ENCODE assay signal across 27 mouse cellular contexts in the genomic region with DNA sequence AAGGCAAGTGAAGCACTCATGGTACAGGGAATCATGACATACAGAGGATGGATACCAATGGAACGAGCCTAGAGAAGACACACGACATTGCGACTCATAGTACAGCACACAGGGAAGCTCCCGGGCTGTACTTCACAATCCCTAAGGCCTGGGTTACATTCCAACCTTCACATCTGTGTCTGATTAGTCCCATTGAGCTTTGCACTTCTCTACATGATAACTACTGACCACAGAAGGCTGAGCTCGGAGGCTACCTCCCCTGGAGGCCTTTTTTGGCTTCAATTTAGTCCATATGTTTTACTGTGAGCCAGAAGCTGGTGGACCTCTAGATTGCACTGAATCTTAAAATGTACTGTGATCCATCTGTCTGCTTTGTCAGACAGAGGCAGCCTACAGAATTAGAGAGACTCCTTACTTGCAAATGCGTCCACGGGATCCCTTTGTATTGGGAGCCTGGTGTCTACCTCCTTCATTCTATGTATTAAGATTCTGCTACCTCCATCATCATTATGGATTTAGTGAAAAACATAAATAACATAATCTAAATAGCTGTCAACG. TPM values are rescaled to one million over a fixed set of nuclear protein-coding genes. Genes with fewer than 3 reads are reported as not detected.
A peak's percentile ranks its signal among the peaks of the same experiment; 100 is the strongest.
DNase-seq lines count a peak whose midpoint lies in the region; ATAC-seq and TF ChIP-seq lines count a peak whose summit lies in the region.
"Had no signal": no experiment of that assay in that cellular context is flagged by ENCODE, and none has a peak within 500 bp of the region (broad histone marks: within the 10 kb centered on the region; RNA-seq: fewer than 3 reads in every experiment).

No protein-coding gene starts in this region.

- no peak overlapping the region for H3K9ac ChIP-seq in embryonic facial prominence, embryonic 14.5 days (ENCODE audit: low read depth, low read length)
- H3K9ac ChIP-seq in hindbrain, embryonic 16.5 days (ENCODE audit: low read depth, low read length): no peak overlapping the region
- H3K9ac ChIP-seq: forebrain, embryonic 15.5 days; heart, embryonic 13.5 days; hindbrain, embryonic 14.5 days; liver, embryonic 14.5 days; lung, embryonic 14.5 days had no signal

- H3K4me1 ChIP-seq in cortical plate, adult 2 months (ENCODE audit: control insufficient read depth, insufficient read depth, low read length): no peaks in the 10 kb centered on the region
- H3K4me1 ChIP-seq in embryonic facial prominence, embryonic 14.5 days (ENCODE audit: control insufficient read depth, insufficient read depth, low read length): no peaks in the 10 kb centered on the region
- H3K4me1 ChIP-seq in hindbrain, embryonic 16.5 days (ENCODE audit: control insufficient read depth, insufficient read depth, low read depth, low read length): no peaks in the 10 kb centered on the region
- H3K4me1 ChIP-seq: forebrain, embryonic 15.5 days; heart, embryonic 13.5 days had no signal

- H3K4me2 ChIP-seq in embryonic facial prominence, embryonic 14.5 days (ENCODE audit: low read depth, low read length): no peak overlapping the region
- H3K4me2 ChIP-seq in hindbrain, embryonic 16.5 days (ENCODE audit: low read length): no peak overlapping the region
- H3K4me2 ChIP-seq: forebrain, embryonic 15.5 days; heart, embryonic 13.5 days; hindbrain, embryonic 14.5 days; lung, embryonic 14.5 days had no signal

- TF ChIP-seq CTCF in cortical plate, adult 2 months (IDR thresholded peaks at IDR 0.05; ENCODE audit: extremely low read depth, insufficient read depth, low read length): no peak

- TF ChIP-seq POLR2A in cortical plate, adult 2 months (IDR thresholded peaks at IDR 0.05; ENCODE audit: extremely low read depth, insufficient read depth, low read length): no peak

- H3K36me3 ChIP-seq in embryonic facial prominence, embryonic 14.5 days (ENCODE audit: control insufficient read depth, insufficient read depth, low read length): no peaks in the 10 kb centered on the region
- H3K36me3 ChIP-seq in hindbrain, embryonic 16.5 days (ENCODE audit: control insufficient read depth, insufficient read depth, low read length): no peaks in the 10 kb centered on the region
- H3K36me3 ChIP-seq: forebrain, embryonic 15.5 days; heart, embryonic 13.5 days had no signal

- ATAC-seq in frontal cortex, adult (ENCODE audit: low TSS enrichment): peak; percentile 89
- ATAC-seq in embryonic facial prominence, embryonic 14.5 days (ENCODE audit: low read depth): no peak
- ATAC-seq in hindbrain, embryonic 16.5 days: no peak
- ATAC-seq: forebrain, embryonic 15.5 days; inflammation-experienced regulatory T-cells, adult 6 months had no signal

- H3K9me3 ChIP-seq in embryonic facial prominence, embryonic 14.5 days (ENCODE audit: control insufficient read depth, low read length): no peaks in the 10 kb centered on the region
- H3K9me3 ChIP-seq in hindbrain, embryonic 16.5 days (ENCODE audit: control insufficient read depth, low read length): no peaks in the 10 kb centered on the region
- H3K9me3 ChIP-seq: forebrain, embryonic 15.5 days; heart, embryonic 13.5 days had no signal

- H3K27me3 ChIP-seq in embryonic facial prominence, embryonic 14.5 days (replicated peaks; ENCODE audit: control insufficient read depth, insufficient read depth, low read length): no peaks in the 10 kb centered on the region
- no peaks in the 10 kb centered on the region for H3K27me3 ChIP-seq in hindbrain, embryonic 16.5 days (replicated peaks; ENCODE audit: control insufficient read depth, insufficient read depth, low read length)
- H3K27me3 ChIP-seq: forebrain, embryonic 15.5 days had no signal

- DNase-seq in frontal cortex, postnatal 14 days (ENCODE audit: low spot score in 2 of 2): no peak
- peak; percentile 35 for DNase-seq in right cerebral cortex, adult 18-20 months
- DNase-seq in right cerebral cortex, postnatal 14 days: no peak
- DNase-seq in embryonic facial prominence, embryonic 14.5 days (ENCODE audit: low spot score): peak; percentile 32
- DNase-seq in cerebellum, postnatal 14 days: no peak
- DNase-seq: adrenal gland, postnatal 25 days; cerebellum, adult 18-20 months; cerebellum, postnatal 10 days; gastrocnemius, postnatal 10 days; heart, postnatal 10 days; kidney, adult 18-20 months; kidney, postnatal 4 days; liver; lung, embryonic 14.5 days; lung, postnatal 14 days; midbrain, embryonic 14.5 days; thymus, postnatal 14 days had no signal

- 0 out of 2 replicates have a peak overlapping the region, but pooled peaks have one; percentile 35 for H3K27ac ChIP-seq in cortical plate, adult 2 months (ENCODE audit: insufficient read depth, low read length)
- no peak overlapping the region for H3K27ac ChIP-seq in embryonic facial prominence, embryonic 14.5 days (replicated peaks; ENCODE audit: low read depth, low read length)
- no peak overlapping the region for H3K27ac ChIP-seq in hindbrain, embryonic 16.5 days (ENCODE audit: low read depth, low read length)
- H3K27ac ChIP-seq: forebrain, embryonic 15.5 days; heart, embryonic 13.5 days; hindbrain, embryonic 14.5 days; liver, embryonic 14.5 days had no signal

- WGBS in embryonic facial prominence, embryonic 14.5 days: 60% methylated on average over 8 of the region's 8 CpGs
- 84% methylated on average over 8 of the region's 8 CpGs for WGBS in hindbrain, embryonic 16.5 days

- H3K4me3 ChIP-seq in cortical plate, adult 2 months (ENCODE audit: insufficient read depth, low read length): no peak overlapping the region
- H3K4me3 ChIP-seq in embryonic facial prominence, embryonic 14.5 days (ENCODE audit: low read depth, low read length): no peak overlapping the region
- H3K4me3 ChIP-seq in hindbrain, embryonic 16.5 days (ENCODE audit: low read length): no peak overlapping the region
- H3K4me3 ChIP-seq: forebrain, embryonic 15.5 days; heart, embryonic 13.5 days had no signal

RNA-seq across cellular contexts. Expression of gene Slc13a5, which starts 21.7 kb away (rescaled TPM):
- polyA plus RNA-seq in cortical plate, adult 2 months (2012; rRNA removed): 16.7 and 20.8 TPM in 2 replicates
- polyA plus RNA-seq in embryonic facial prominence, embryonic 14.5 days (2014; fragmentation: Nextera tagmentation; extraction: Ambion mirVana): 8.3 and 14.0 TPM in 2 replicates
- polyA plus RNA-seq in hindbrain, embryonic 16.5 days (2015; fragmentation: Nextera tagmentation; extraction: Ambion mirVana): 3.9 and 4.2 TPM in 2 replicates
- polyA plus RNA-seq: inflammation-experienced regulatory T-cells, adult 6 months; limb, embryonic 11.5 days; liver, embryonic 14.5 days; lung, embryonic 14.5 days; spleen, adult 2 months had no signal

RNA-seq across cellular contexts. Expression of gene Med31, which starts 29.9 kb away (rescaled TPM):
- polyA plus RNA-seq in cortical plate, adult 2 months (2012; rRNA removed): 24.2 and 25.8 TPM in 2 replicates
- 40.6 and 42.0 TPM in 2 replicates for polyA plus RNA-seq in embryonic facial prominence, embryonic 14.5 days (2014; fragmentation: Nextera tagmentation; extraction: Ambion mirVana)
- 50.4 and 53.9 TPM in 2 replicates for polyA plus RNA-seq in hindbrain, embryonic 16.5 days (2015; fragmentation: Nextera tagmentation; extraction: Ambion mirVana)

RNA-seq across cellular contexts. Expression of gene Txndc17, which starts 37.9 kb away (rescaled TPM):
- 71.3 and 71.6 TPM in 2 replicates for polyA plus RNA-seq in cortical plate, adult 2 months (2012; rRNA removed)
- polyA plus RNA-seq in embryonic facial prominence, embryonic 14.5 days (2014; fragmentation: Nextera tagmentation; extraction: Ambion mirVana): 197 and 203 TPM in 2 replicates
- polyA plus RNA-seq in hindbrain, embryonic 16.5 days (2015; fragmentation: Nextera tagmentation; extraction: Ambion mirVana): 158 and 167 TPM in 2 replicates

RNA-seq across cellular contexts. Expression of gene 4933427D14Rik, which starts 38.0 kb away (rescaled TPM):
- polyA plus RNA-seq in cortical plate, adult 2 months (2012; rRNA removed): 34.1 and 36.2 TPM in 2 replicates
- 9.0 and 11.8 TPM in 2 replicates for polyA plus RNA-seq in embryonic facial prominence, embryonic 14.5 days (2014; fragmentation: Nextera tagmentation; extraction: Ambion mirVana)
- polyA plus RNA-seq in hindbrain, embryonic 16.5 days (2015; fragmentation: Nextera tagmentation; extraction: Ambion mirVana): 13.3 and 14.1 TPM in 2 replicates

RNA-seq across cellular contexts. Expression of gene Gm43951, which starts 38.6 kb away (rescaled TPM):
- polyA plus RNA-seq in cortical plate, adult 2 months (2012; rRNA removed): 7.0 and 8.0 TPM in 2 replicates
- 0.13 and 0.15 TPM in 2 replicates for polyA plus RNA-seq in embryonic facial prominence, embryonic 14.5 days (2014; fragmentation: Nextera tagmentation; extraction: Ambion mirVana)
- polyA plus RNA-seq in hindbrain, embryonic 16.5 days (2015; fragmentation: Nextera tagmentation; extraction: Ambion mirVana): 1.3 and 1.4 TPM in 2 replicates
- polyA plus RNA-seq: inflammation-experienced regulatory T-cells, adult 6 months; lung, embryonic 14.5 days had no signal

Comparison
In these comparisons a context has a peak if more than half of its experiments do, and no peak if none do; other contexts are left out.
1. DNase-seq: peak in right cerebral cortex, adult 18-20 months (single experiment) and embryonic facial prominence, embryonic 14.5 days (single experiment); none in frontal cortex, postnatal 14 days (0 of 2), right cerebral cortex, postnatal 14 days (single experiment) and cerebellum, postnatal 14 days (0 of 2).